Mouse (Mus musculus): ENCODE data around the gene Fbxo34.
"Not testable (repeated sequence)": the region's sequence is repeated elsewhere in the genome, so short reads cannot be mapped to it uniquely, and the experiment has no call there.

Fbxo34 gene

DNA sequence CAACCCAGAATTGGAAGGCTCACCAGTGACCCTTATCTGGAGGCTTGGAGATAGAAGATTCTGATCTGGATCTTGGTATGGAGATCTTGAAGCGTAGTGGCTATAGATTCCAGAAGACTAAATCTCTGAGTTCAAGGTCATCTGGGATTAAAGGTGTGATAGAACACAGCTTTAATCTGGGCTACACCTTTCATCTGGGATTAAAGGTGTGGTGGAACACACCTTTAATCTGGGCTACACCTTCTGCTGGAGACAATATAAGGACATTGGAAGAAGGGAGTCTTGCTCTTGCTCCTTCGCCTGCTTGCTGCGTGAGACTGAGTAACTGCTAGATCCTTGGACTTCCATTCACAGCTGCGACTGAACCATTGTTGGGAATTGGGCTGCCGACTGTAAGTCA, at the start of gene Fbxo34:
Gene Fbxo34, plus strand, starts transcription at position 301 of the 400 bp plus-strand sequence.
- DNase-seq (ENCODE audit: low read depth, low spot score), result not testable (repeated sequence)

GRCm38 (mm10) chr14:47402735-47403134, 47.5 kb upstream of the Fbxo34 start:
- DNase-seq (ENCODE audit: low read depth, low spot score), result no peak

GRCm38 (mm10) chr14:47406000-47406399, 44.2 kb upstream of the Fbxo34 start:
- peak; percentile 87 for DNase-seq (ENCODE audit: low read depth, low spot score)

DNA sequence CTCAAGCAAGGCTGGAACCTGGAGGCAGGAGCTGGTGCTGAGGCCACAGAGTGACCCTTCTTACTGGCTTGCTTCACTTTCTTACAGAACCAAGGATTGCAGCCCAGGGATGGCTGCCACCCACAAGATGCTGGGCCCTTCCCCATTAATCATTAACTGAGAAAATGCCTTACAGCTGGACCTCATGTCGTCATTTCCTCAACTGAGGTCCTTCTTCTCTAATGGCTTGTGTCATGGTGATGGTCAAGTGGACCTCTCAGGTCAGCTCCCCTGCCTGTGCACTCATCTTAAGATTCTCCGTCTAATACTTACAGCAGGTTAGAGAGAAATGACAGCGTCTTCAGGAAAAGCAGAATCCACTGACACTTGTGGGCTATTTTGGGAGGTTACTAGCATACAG, 32.9 kb upstream of the Fbxo34 start:
- no peak for DNase-seq (ENCODE audit: low read depth, low spot score)

DNA sequence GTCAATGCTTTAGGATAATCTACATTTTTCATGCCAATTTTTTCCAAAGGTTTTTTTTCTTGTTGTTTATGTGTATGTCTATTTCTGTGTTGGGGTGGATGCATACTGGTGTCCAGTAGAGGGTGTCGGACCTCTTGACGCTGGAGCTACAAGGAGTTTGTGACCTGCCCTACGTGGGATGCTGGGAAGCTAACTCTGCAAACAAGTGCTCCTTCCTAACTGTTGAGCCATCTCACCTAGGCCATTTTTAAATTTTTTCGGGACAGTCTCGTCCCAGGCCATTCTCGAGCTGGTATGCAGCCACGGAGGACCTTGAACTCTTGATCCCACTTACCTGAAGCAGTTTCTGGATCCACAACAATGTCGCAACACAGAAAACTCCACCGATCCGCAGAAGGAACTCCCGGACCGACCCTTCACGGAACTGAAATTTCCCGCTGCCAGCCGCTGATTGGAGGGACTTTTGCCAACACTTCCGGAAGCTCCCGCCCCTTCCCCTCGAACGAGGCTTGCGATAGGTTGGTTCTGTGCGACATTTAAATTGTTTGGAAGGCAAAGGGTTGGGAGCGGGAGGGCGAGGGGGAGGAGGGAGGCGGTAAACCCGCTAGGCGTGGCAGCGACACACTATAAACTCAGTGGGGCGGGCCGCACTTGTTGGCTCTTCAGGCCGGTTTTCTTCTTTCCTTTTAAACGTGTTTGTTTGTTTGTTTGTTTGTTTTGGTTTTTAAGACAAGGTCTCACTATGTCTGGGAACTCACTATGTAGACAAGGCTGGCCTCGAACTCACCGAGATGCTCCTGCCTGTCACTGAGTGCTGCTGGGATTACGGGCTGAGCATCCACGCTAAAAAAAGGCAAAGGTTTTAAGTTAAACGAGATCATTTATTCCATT, 32.2 kb upstream of the Fbxo34 start, which contains the start of gene Dlgap5:
Gene Dlgap5, minus strand, starts transcription at position 633 of the 891 bp plus-strand sequence.
- DNase-seq (ENCODE audit: low read depth, low spot score), result peak; percentile 97

- no peak for DNase-seq (ENCODE audit: low read depth, low spot score)
Measured at GRCm38 (mm10) chr14:47418666-47418991, 31.6 kb upstream of the Fbxo34 start.

- DNase-seq (ENCODE audit: low read depth, low spot score), result peak; percentile 28
Measured at GRCm38 (mm10) chr14:47419034-47419625, 31.1 kb upstream of the Fbxo34 start.

GRCm38 (mm10) chr14:47419723-47420276, 30.4 kb upstream of the Fbxo34 start:
- DNase-seq (ENCODE audit: low read depth, low spot score), result peak; percentile 88

DNA sequence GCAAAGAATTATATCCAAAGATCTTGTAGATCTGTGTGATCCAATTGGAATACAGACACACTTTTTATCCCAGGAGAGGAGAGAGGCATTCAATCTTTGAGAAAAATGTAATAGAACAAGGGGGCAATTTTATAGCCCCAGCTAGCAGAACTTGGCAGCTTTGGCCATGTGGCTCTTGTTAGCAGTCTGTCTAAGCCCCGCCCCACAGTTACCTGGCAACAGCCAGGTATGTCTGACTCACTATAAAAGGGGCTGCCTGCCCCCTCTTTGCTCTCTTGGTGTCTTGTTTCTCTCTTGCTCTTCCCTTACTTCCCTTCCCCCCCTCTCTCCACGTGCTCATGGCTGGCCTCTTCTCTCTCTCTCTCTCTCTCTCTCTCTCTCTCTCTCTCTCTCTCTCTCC, 28.6 kb upstream of the Fbxo34 start:
- DNase-seq (ENCODE audit: low read depth, low spot score), result peak; percentile 88

DNA sequence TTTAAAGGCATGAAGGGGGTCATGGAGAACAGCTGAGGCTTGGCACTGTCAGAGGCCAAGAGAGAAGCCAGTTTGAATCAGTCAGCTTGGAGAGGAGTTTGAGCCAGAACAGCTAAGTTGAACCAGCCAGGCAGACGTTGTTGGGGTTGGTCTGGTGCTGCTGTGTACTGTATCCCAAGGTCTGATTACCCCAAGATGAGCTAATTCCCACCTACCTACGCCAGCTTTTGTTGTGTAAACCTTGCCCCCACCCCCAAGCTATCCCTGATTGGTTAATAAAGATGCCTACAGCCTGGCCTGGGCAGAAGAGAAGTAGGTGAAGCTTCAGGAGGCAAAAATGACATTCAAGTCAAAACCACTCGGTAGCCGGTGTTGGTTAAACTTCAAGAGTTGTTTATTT, 27.8 kb upstream of the Fbxo34 start:
- DNase-seq (ENCODE audit: low read depth, low spot score), result peak; percentile 64

GRCm38 (mm10) chr14:47432987-47433386, 17.2 kb upstream of the Fbxo34 start:
- peak; percentile 49 for DNase-seq (ENCODE audit: low read depth, low spot score)

DNA sequence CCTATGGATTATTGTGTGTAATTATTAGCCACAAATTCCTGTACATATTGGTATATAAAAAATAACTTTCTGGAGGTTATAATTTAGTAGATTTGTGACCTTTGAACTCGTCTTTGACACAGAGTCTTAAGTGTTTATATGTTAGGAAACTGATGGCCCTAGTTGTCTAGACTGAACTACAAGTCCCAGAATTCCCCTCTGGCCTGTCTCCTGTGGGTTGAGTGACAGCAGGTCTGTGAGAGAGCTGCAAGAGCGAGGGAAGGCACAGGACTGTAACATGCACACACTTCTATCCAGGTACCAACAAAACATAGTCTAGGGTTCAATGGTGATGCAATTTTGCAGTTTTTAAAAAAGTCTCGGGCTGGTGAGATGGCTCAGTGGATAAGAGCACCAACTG, 11.3 kb upstream of the Fbxo34 start:
- DNase-seq (ENCODE audit: low read depth, low spot score), result peak; percentile 70

- no peak for DNase-seq (ENCODE audit: low read depth, low spot score)
Measured at GRCm38 (mm10) chr14:47444907-47445306, 5.3 kb upstream of the Fbxo34 start.

DNA sequence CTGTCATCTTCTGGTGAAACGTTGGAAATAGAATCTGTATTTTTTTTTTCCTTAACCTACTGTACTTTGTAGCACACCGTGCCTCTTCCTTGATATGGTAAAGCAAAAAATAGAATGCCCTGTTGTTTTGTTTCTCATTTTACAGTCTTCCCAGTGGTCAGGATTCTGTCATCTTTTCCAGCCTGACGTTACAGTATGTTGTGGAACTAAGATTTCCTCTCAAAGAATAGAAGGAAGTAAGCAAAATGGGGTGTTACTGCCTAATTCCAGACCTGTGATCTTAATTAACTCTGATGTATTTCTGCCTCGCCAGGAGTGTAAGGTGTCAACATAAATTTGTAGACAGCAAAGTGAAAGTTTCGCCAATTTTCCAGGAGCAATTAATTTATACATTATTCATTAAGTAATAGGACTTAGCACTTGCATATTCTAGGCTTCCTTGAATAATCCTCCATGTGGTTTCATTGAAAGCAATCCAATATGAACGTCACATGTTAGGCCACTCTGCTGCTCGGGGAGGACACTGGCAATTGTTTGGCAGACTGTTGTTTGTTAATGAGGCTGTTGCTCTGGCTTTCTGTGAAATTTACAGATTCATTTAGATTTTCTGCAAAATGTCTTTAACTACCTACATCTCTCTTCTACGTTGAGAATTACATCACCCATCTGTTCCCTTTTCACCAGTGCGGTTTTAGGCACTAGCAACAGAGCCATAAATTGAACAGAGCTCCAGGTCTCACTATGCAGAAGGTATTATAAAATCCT, 4.7 kb upstream of the Fbxo34 start:
- DNase-seq (ENCODE audit: low read depth, low spot score), result no peak

DNA sequence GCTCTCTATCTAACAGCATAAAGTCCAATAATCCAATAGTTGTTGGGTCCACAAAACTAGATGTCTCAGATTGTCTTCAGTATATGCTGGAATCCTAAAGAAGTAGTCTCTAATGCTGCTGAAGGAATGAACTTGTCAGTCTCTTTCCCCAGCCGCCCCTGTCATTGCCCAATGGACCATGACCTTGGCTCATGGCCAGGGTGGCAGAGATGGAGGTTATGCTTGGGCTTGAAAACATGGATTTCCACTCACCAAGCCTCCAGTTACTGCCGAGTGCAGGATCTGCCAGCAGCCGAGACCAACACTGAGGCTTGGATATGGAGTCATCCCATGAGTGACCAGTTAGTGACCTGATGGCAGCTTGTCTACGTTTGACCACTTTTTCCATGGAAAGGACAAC, 9.3 kb downstream of the Fbxo34 start:
- no peak for DNase-seq (ENCODE audit: low read depth, low spot score)

DNA sequence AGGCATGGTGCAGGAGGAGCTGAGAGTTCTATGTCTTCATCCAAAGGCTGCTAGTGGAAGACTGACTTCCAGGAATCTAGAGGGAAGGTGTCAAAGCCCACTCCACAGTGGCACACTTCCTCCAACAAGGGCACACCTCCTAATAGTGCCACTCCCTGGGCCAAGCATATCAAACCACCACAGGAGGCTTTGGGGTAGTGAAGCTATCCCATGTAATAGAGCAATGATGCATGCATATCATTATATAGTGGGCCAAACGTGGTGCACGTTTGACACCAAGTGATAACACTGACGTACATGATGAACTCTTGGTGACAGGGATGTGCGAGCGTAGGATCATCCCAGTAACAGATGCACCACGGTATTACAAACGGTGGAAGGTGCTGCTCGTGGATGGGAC, 11.8 kb downstream of the Fbxo34 start:
- no peak for DNase-seq (ENCODE audit: low read depth, low spot score)

- no peak for DNase-seq (ENCODE audit: low read depth, low spot score)
Measured at GRCm38 (mm10) chr14:47462453-47462852, 12.2 kb downstream of the Fbxo34 start.

DNA sequence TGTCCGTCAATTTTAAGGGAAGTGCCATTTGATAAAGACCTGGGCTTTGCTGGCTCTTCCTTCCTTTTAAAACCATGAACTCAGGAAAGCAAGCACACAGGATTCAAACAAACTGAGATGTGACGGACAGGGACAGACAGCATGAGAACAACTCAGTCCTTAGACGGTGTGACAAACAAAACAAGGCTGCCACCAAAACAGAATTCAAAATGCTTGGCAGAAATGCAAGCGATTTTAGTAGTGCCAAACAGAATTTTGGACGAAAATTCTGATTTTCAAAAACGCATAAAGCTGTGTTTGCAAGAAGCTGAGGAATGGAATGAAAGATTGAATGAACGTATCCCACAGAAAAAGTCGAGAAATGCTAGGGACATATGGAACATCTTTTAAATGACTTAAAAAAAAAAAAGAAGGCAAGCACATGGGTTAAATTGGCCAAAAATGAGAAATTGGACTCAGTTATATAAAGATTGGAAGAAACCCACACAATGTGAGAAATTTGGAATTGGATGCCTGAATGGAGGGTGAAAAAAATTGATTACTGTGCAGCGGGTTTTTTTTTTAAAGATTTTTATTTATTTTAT, 12.7 kb downstream of the Fbxo34 start:
- DNase-seq (ENCODE audit: low read depth, low spot score), result no peak

DNA sequence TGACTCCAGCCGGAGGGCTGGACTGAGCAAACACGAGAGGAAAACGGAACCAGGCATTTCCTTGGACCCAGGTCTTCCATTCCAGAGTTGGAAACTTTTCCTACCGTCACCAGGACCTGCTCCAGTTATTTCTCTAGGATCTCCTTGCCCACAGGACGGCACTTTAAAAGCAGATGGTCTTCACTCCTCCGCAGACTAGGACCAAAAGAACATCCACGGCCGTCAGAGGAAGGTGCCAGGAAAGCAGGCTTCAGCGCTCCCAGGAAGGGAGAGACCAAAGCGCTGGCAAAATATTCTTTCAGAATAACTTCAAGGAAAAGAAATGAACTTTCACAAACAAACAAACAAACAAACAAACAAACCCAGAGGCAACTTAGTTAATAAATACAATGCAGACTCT, 14.2 kb downstream of the Fbxo34 start:
- no peak for DNase-seq (ENCODE audit: low read depth, low spot score)

- no peak for DNase-seq (ENCODE audit: low read depth, low spot score)
Measured at GRCm38 (mm10) chr14:47465468-47466175, 15.4 kb downstream of the Fbxo34 start.

- peak; percentile 94 for DNase-seq (ENCODE audit: low read depth, low spot score)
Measured at GRCm38 (mm10) chr14:47472359-47472742, 22.1 kb downstream of the Fbxo34 start.
